Mouse (Mus musculus) gastrocnemius, postnatal 14 days (tissue): ENCODE results near the gene Gsdma. TPM values are rescaled to one million over a fixed set of nuclear protein-coding genes. Genes with fewer than 3 reads are reported as not detected.
"Not testable (repeated sequence)": the region's sequence is repeated elsewhere in the genome, so short reads cannot be mapped to it uniquely, and the experiment has no call there.

ENCODE experiments used
- DNase-seq: peaks from one replicate; pipeline ENCODE4 v3.0.0; 2021; ENCODE audit warnings: mixed read lengths
- intact Hi-C: fragments of 180-260 bp; cut with DNase I; formaldehyde crosslinking; loops from one replicate; pipeline ENCODE4 v1.15.1; 2025; ENCODE audit warnings: low total_unique reads
- total RNA-seq, 2 experiments: library from RNA; stranded (reverse); gene quantifications; 2 replicates each; pipeline ENCODE4 v1.2.3; 2021

The Gsdma gene
- total RNA-seq, 2 experiments from 2014 or later, result 0.11 TPM; not detected in 1

DNA sequence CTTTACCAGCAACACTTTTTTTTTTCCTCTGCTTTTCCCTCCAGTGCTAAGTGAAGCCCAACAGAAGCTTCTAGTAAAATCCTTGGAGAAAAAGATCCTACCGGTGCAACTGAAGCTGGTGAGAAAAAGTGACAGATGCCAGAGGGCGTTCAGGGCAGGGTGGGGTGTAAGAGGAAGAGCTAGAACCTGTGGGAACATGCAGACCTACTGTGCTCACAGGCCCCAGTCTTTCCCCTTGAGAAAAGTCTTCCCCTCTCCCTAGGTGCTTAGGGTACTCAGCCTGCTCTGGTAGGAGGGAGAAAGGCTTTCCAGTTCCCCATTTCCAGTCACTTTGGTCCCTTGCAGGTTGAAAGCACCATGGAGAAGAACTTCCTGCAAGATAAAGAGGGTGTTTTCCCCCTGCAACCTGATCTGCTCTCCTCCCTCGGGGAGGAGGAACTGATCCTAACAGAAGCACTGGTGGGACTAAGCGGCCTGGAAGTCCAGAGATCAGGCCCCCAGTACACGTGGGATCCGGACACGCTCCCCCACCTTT is 11.7 kb downstream of the Gsdma start:
- no peak for DNase-seq
- intact Hi-C loops, result no loop called here

DNA sequence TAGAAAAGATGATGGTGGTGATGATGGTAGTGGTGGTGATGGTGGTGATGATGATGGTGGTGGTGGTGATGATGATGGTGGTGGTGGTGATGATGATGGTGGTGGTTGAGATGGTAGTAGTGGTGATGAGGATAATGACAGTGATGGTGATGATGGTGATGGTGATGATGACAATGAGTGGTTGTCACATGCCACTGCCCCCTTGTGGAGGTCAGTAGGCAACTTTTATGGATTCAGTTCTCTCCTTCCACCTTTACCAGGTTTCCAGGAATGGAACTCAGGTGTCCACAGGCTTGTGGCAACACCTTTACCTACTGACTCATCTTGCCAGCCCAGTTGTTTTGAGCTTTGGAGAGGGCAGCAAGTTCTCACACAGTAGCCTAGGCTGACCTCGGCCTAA is 15.9 kb downstream of the Gsdma start:
- DNase-seq, result no peak

DNA sequence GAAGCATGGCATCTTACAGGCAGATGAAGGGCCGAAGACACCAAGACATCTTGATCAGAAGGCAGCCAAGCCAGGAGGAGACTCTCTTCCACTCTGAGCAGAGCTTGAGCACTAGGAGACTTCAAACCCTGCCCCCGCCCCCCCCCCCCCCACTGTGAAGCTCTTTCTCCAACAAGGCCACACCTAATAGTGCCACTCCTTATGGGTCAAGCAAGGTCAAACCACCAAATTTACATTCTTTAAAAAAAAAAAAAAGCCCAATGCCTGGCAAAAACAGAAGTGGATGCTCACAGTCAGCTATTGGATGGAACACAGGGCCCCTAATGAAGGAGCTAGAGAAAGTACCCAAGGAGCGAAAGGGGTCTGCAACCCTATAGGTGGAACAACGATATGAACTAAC is 16.4 kb downstream of the Gsdma start:
- intact Hi-C loops, DNase-seq: not testable (repeated sequence)

More for the DNA sequence above, 15.9 kb downstream of the Gsdma start:
- intact Hi-C loops, result no loop called here

DNA sequence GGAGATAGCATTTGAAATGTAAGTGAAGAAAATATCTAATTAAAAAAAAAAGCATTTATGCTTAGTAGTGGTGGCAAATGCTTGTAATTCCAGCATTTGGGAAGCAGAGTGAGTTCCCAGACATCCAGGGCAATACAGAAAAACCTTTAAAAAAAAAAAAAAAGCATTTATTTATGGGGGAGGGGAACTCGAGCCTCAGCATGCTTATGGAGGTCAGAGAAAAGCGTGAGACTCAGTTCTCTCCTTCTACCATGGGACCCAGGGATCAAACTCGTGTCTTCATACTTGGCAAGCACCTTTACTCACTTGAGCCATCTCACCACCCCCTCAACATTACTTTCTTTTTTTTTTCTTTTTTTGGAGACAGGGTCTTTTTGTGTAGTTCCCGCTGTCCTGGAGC is 17.0 kb downstream of the Gsdma start:
- intact Hi-C loops, result no loop called here
- no peak for DNase-seq

DNA sequence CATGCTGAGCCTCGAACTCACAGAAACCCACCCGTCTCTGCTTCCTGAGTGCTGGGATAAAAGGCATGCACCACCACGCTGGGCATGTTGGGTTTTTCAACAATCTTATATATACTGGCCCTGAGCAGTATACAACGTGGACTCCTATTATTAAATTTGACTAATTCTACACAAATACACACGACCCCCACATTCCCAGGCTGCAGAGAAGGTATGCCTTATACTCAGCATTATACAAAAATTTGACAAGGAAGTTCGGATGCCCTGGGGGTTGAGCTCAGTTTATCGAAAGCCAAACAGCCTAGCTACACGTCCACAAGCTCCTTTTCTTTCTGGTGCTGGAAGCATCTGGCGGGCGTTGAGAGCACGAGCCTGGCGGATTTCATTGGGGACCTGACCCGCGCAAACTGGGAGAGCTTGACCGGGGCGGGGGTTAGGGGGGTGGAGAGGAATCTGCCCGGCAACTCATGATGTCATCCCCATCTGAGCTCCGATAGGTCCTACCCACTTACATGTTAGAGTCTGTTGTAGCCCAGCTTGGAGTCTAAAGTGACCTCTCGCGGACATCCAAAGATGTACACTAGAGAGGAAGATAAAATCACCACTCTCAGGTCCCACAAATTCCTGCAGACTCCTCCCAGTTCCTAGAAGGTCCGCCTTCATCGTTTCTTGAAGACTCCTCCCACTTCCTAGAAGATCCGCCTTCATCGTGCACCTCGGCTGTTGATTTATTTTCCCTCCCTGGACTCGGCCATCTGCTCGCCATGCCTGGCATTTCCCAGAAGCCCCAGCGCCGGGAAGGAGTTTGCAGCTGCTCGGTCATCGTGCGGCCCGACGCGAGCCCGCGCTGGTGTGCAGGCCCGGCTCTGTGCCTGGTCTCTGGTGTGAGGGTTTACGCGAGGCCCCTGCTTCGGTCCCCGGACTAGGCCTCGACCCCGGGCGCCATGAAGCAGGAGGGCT is 17.9 kb downstream of the Gsdma start, which contains the start of gene Psmd3:
Gene Psmd3, plus strand, starts transcription at position 769 of the 960 bp plus-strand sequence.
- intact Hi-C loops, result no loop called here
- DNase-seq, result peak; percentile 95

DNA sequence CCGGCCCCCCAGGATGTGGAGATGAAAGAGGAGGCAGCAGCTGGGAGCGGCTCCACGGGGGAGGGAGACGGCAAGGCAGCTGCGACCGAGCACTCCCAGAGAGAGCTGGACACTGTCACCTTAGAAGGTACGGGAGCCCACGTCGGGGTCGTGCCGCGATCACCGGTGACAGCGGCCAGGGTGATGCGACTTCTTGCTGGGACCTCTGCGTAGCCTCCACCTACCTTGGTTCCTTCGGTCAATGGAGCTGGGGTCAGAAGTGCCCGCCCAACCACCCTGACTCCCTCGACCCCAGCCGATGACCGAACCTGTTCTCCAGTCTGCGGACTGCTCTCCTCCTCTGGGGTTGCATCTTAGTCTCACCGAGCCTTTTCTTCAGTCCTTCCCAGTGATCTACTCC is 18.7 kb downstream of the Gsdma start:
- no peak for DNase-seq
- intact Hi-C loops, result no loop called here

DNA sequence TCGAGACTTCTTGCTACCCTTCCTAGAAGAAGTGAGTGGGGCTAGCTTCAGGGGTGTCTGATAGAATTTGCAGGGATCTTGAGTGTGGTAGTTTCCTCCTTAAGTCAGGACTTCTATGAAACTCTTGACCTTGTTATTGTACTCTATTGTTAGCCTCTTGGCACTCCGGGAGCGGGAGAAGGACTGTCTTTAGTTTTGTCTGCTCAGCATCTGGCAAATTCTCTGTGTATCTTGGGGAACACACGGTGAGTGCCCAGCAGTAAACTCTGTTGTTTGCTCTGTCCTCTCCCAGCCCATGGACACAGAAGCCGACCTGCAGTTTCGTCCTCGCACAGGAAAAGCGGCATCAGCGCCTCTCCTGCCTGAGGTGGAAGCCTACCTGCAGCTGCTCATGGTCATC is 21.5 kb downstream of the Gsdma start:
- DNase-seq, result no peak
- intact Hi-C loops, result no loop called here

DNA sequence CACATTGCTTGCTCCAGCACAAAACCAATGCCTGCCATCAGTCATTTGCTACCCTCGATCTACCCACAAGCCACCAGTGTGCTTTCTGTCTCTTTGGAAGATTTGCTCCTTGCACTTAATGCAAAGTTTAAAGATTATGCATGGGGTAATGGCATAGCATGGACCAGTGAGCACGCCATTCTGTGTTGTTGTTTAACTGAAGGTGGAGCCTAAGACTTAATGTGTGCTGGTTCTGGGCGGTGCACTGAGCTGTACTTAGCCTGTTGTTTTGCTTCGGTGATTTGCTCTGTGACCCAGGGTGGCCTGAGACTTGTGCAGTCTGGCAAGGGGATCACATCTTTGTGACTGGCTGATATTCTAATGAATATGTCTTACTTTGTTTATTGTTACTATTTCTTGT is 22.8 kb downstream of the Gsdma start:
- DNase-seq, result no peak
- intact Hi-C loops, result no loop called here

DNA sequence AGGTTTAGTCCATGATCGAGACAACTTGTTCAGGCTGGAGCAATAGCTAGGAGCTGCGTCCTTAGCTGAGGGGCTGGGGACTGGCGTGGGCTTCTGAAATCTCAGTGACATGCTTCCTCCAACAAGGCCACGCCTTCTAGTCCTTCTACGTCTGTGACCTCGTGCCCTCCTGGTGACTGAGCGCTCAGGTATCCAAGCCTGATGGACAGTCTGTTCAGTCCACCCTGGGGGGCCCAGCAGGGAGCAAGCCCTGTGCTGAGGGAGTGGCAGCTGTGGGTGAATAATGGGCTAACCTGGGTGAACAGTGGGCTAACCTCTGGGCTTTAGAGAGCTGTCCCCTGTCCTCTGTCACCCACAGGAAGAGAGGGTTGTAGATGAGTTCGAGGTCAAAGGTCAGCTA is 23.9 kb downstream of the Gsdma start:
- no peak for DNase-seq
- intact Hi-C loops, result no loop called here

DNA sequence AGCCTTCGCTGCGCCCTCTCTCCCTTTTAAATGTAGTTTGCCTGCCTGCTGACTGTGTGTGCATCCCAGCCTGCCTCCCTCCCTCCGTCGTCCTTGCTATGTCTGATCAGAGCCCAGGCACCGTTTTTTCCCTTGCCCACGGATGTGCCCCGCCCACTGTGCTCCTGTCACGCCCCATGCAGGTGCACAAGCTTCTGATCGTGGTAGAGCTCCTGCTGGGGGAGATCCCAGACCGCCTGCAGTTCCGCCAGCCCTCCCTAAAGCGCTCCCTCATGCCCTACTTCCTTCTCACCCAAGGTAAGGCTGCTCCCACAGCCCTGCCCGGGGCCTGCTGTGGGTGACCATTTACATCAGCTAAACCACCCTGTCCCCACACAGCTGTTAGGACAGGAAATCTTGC is 29.1 kb downstream of the Gsdma start:
- intact Hi-C loops, result no loop called here
- DNase-seq, result peak; percentile 3

DNA sequence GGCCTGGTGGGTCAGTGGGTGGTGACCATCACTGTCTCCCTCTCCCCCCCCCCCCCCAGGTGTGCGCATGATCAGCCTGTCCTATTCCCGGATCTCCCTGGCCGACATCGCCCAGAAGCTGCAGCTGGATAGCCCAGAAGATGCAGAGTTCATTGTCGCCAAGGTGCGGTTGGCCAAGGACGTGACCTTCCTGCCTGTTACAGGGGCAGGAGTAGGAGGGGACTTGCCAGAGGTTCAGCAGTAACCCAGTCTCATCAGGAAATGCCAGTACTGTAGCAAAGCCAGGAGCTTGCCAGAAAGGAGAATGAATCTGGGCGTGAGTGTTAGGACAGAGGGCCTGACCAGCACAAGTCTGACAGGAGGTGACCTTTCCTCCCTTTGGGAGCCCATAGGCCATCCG is 29.6 kb downstream of the Gsdma start:
- intact Hi-C loops, result no loop called here
- DNase-seq, result no peak

DNA sequence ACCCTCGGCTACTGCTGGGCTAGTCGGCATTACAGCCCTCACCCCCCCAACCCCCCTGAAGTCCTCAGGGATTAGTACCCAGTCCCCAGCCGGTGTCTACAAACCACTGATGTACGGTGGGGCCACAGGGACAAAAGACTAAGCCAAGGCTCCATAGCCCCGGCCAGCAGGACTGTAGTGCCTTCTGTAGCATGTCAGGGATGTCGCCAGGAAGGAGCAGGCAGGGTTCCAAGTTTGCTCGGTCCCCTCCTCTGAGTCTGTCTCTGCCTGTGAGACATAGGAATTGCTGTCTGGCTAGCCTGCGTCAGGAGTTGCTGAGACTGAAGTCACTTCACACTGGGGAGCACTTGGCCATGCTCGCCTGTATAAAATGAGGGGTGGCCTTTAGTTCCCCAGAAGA is 30.1 kb downstream of the Gsdma start:
- intact Hi-C loops, result no loop called here

DNA sequence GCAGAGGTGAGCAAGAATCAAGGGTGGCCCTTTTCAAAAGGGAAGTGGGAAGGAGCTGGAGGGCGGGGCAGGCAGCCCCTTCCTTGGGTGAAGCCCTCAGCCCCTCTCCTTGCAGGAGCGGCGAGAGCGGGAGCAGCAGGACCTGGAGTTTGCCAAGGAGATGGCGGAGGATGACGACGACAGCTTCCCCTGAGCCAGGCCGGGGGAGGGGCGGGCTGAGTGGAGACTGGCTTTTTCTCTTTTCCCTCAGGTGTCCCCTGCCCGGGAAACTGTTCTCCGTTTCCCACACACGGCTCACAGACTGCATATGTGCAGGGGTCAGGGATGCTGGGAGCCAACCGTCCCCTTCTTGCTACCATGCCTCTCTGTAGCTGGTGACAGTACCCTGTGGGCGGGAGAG is 31.3 kb downstream of the Gsdma start:
- intact Hi-C loops, result loop anchor here (5.0 kb wide), 1 partner anchor 92 kb away; no protein-coding TSS in a partner anchor
- peak; percentile 6 for DNase-seq

More for the DNA sequence above, 30.1 kb downstream of the Gsdma start:
- DNase-seq, result no peak

DNA sequence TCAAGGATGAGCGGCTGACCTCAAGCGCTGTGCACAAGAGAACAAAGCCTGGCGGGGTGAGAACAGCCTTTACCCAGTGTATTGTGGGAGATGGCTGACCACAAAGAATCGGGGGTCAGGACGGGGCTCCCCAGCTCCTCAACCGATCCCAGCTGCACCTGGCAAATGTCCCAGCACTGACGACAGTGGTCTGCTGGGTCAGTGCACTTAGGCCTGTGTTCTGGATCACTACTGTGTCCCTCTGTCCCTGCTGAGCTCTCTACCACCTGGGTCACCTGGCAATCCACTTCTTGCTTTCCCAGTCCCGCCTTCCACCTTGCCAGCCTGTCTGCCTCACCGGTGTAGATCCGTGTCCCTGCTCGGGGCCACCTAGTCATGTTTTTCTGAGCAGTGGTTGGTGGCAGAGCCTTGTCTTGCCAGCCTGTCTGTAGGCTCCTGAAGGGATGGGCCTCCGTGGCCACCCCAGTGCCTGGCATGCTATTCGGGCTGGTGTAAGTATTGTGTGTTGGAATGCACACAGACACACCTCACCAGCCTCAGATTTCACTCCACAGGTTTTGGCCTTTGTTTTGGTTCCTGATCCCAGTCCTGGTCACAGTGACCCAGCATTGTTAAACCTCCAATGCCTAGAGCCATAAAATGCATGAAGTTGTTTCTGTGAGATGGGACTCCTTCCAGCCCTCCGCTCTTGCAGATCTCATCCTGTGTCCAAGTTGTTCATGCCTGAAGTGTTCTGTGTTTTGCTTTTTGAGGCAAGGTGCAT is 32.5 kb downstream of the Gsdma start:
- intact Hi-C loops, result loop anchor here (5.0 kb wide), 1 partner anchor 91 kb away; no protein-coding TSS in a partner anchor
- peak; percentile 19 for DNase-seq

DNA sequence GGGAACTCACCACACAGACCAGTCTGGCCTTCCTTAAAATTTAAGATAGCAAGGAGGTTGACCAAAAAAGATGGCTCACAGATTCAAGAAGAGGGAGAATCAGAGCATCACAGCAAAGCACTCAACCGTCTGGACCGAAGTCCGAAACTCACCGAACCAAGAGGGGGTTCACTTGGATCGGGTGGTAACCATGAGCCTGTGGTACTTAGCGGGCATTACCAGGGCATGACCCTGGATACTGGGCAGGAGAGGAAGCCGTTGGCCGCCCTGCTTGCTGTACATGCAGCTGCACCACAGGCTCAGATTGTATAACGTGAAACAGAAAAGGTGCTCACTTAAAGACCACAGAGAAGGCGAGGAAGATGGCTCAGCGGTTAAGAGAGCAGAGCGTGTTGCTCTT is 33.1 kb downstream of the Gsdma start:
- intact Hi-C loops, result loop anchor here (5.0 kb wide), 1 partner anchor 90 kb away; no protein-coding TSS in a partner anchor
- DNase-seq, result peak; percentile 2

DNA sequence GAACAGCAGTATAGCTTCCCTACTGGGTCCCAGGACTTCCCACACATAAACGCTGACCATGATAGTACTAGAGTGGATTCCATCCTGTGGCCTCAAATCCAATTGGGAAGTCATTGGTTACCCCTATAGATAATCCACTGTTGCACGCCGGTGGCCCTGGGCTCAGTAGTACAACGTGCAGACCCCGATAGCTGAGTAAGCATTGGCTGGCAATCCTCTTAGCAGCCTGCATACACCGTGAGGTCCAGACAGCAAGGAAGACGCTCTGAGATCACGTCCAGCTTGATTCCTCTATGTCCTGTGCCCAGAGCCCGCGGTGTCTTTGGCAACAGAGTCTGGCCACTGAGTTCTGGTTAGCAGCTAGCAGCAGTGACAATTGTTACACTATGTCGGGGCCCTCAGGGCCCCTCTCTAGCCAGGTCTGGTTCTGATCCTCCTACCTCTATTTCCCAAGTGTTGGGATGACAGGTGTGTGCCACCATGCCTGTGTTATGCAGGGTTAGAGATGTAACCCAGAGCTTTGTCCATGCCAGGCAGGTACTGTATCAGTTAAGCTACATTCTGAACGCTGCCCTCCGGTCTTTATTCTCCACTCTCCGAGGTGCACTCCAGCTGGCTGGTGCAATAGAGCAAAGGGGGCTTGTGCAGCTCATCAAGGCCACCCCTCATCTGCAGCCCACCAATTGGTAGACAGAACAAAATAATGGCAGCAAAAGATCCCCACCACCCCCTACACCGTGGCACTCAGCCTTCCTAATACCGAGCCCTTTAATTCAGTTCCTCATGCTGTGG is 34.9 kb downstream of the Gsdma start:
- intact Hi-C loops, result loop anchor here (5.0 kb wide), 1 partner anchor 88 kb away; no protein-coding TSS in a partner anchor

DNA sequence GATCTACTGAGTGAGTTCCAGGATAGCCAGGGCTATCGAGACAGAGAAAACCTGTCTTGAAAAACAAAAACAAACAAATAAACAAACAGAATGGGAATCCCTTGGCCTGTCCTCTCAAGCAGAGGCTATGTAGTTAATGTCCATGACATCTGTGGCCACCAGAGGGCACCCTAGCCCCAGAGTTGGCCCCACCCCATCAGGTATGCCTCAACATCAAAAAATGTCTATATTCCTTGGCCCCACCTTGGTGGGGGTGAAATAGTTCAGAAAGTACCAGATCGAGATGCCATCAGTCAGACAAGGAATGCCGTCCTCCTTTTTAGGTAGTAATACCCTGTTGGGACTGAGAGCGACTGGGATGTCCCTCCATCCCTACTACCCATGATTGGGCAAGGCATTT is 35.8 kb downstream of the Gsdma start:
- peak; percentile 75 for DNase-seq
- intact Hi-C loops, result loop anchor here (5.0 to 10.0 kb wide), 3 partner anchors 87 to 205 kb away; partner anchors contain the start of gene Cdc6

More for the DNA sequence above, 34.9 kb downstream of the Gsdma start:
- DNase-seq, result peak; percentile 3

DNA sequence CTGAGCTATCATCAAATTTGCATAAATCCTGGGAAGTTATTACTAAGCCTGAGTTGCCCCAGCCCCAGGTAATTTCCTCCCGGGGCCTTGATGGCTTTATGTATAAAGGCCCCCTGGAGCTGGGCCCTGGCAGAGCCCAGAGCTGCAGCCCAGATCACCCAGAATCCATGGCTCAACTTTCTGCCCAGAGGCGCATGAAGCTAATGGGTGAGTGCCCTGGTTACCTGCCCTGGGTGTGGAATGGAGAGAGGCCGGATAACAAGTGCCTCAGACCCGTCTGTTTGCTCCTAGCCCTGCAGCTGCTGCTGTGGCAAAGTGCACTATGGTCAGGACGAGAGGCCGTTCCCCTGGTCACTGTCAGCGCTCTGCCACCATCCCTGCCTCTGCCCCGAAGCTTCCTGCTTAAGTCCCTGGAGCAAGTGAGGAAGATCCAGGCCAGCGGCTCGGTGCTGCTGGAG is 37.1 kb downstream of the Gsdma start, which contains the start of gene Csf3:
Gene Csf3, plus strand, starts transcription at position 51 of the 458 bp plus-strand sequence.
- peak; percentile 3 for DNase-seq
- intact Hi-C loops, result loop anchor here (5.0 to 10.0 kb wide), 2 partner anchors 126 to 204 kb away; partner anchors contain the start of gene Cdc6

DNA sequence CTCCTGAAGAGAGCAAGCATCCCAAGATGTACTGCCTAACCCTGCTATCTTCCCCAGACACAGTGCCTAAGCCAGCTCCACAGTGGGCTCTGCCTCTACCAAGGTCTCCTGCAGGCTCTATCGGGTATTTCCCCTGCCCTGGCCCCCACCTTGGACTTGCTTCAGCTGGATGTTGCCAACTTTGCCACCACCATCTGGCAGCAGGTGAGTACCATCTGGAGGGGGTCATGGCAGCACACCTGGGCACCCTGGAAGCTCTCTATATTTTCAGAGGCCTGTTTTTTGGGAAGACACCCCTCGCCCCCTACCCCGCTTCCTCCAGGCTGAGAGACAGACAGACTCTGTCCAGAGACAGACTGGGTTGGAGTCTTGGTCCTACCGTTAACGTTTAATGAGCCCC is 38.2 kb downstream of the Gsdma start:
- no peak for DNase-seq
- intact Hi-C loops, result loop anchor here (5.0 to 10.0 kb wide), 2 partner anchors 125 to 202 kb away; partner anchors contain the start of gene Cdc6
